Mouse (Mus musculus): ENCODE results near the gene Aunip.

GRCm38 (mm10) chr4:134467435-134468214 is 43.2 kb upstream of the Aunip start:
- no peak for TF ChIP-seq CTCF (IDR thresholded peaks at IDR 0.05)
- TF ChIP-seq EP300 (IDR thresholded peaks at IDR 0.05), result peak; percentile 79

Data from lung, postnatal 0 days (tissue).